Mouse (Mus musculus): ENCODE data around the gene Rock2. TPM values are rescaled to one million over a fixed set of nuclear protein-coding genes. Genes with fewer than 3 reads are reported as not detected.

The Rock2 gene
- polyA plus RNA-seq, 1 experiment from 2014 or later, result 23.2 TPM

DNA sequence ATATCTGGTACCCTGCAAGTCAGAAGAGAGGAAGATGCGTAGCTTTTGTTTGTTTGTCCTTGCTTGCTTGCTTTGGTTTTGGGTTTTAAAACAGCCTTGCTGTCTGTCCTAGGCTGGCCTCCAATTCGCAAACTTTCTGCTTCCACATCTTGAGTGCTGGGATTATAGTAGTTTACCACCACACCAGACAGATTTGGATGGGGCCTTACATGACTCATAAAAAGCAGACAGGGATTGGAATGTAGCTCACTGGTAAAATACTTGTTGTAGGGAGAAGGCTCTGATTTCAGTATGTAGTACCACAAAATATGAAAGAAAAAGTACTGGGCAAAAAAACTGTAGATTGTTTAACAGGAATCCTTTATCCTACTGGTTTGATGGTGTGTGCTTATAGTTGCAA lies 72.1 kb downstream of the Rock2 start:
- no peaks in the 10 kb centered on the region for H3K27me3 ChIP-seq (ENCODE audit: insufficient read depth, low read length)
- peaks cover 59% of the 10 kb centered on the region for H3K36me3 ChIP-seq (ENCODE audit: insufficient read depth)
- ATAC-seq (ENCODE audit: insufficient read depth) (no peak), DNase-seq (no peak)
- H3K9ac ChIP-seq, result no peak overlapping the region
- H3K4me1 ChIP-seq (ENCODE audit: insufficient read depth), result no peaks in the 10 kb centered on the region
- TF ChIP-seq CTCF (IDR thresholded peaks at IDR 0.05; ENCODE audit: low read depth), result no peak
- no peaks in the 10 kb centered on the region for H3K9me3 ChIP-seq (ENCODE audit: low read depth, low read length)
- H3K4me2 ChIP-seq, result no peak overlapping the region
- H3K27ac ChIP-seq (ENCODE audit: low read depth), result no peak overlapping the region
- WGBS, result 93% methylated on average over 2 of the region's 2 CpGs
- no peak overlapping the region for H3K4me3 ChIP-seq (ENCODE audit: low read depth, low read length)

DNA sequence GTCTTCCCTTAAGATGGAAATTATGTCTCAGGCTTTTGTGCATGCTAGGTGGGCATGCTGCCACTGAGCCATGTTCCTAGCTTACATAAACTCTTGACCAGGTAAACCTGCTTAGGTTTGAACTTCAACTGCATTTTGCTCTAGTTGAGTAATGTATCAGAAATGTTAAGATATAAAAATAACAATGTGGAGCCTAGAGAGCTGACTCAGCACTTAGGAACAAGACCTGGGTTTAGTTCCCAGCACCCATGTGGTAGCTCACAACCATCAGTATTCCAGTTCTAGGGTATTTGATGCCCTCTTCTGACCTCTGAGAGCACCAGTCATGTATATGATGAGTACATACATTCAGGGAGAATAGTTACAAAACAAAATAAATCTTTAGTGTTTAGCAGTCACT lies 82.4 kb downstream of the Rock2 start:
- peaks cover 87% of the 10 kb centered on the region for H3K36me3 ChIP-seq (ENCODE audit: insufficient read depth)
- H3K4me1 ChIP-seq (ENCODE audit: insufficient read depth), result no peaks in the 10 kb centered on the region
- no peak overlapping the region for H3K27ac ChIP-seq (ENCODE audit: low read depth)
- no peak overlapping the region for H3K9ac ChIP-seq
- no peak overlapping the region for H3K4me2 ChIP-seq
- no peaks in the 10 kb centered on the region for H3K9me3 ChIP-seq (ENCODE audit: low read depth, low read length)
- TF ChIP-seq CTCF (IDR thresholded peaks at IDR 0.05; ENCODE audit: low read depth), result no peak
- no peak overlapping the region for H3K4me3 ChIP-seq (ENCODE audit: low read depth, low read length)
- no peak for ATAC-seq (ENCODE audit: insufficient read depth)
- no peak for DNase-seq
- H3K27me3 ChIP-seq (ENCODE audit: insufficient read depth, low read length), result no peaks in the 10 kb centered on the region

DNA sequence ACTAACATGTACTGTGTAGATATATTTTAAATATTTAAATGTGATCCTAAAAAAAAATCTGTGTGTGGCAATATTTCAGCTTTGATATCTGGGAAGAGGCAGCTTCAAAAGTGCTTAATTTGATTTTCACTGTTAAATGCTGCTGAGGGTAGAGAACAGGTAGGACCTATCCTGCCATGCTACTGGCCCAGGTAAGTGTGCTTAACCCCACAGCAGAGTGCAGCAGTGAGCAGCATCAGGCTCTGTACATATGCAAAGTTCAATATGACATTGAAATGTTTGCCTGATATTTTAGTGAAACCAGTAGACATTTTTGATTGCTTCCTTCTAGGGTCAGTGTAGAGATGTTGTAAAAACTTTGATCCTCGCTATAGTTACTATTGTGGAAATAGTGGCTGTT lies 91.1 kb downstream of the Rock2 start:
- Histone ChIP-seq H3K4me1 (ENCODE audit: insufficient read depth) (no peaks in the 10 kb centered on the region), H3K27ac (ENCODE audit: low read depth) (no peak overlapping the region), H3K4me2 (no peak overlapping the region), H3K9me3 (ENCODE audit: low read depth, low read length) (no peaks in the 10 kb centered on the region), H3K9ac (no peak overlapping the region), H3K36me3 (ENCODE audit: insufficient read depth) (peaks cover 45% of the 10 kb centered on the region), H3K4me3 (ENCODE audit: low read depth, low read length) (no peak overlapping the region), H3K27me3 (ENCODE audit: insufficient read depth, low read length) (no peaks in the 10 kb centered on the region)
- 91% methylated on average over 1 of the region's 1 CpGs for WGBS
- no peak for DNase-seq
- ATAC-seq (ENCODE audit: insufficient read depth), result no peak
- TF ChIP-seq CTCF (IDR thresholded peaks at IDR 0.05; ENCODE audit: low read depth), result no peak

DNA sequence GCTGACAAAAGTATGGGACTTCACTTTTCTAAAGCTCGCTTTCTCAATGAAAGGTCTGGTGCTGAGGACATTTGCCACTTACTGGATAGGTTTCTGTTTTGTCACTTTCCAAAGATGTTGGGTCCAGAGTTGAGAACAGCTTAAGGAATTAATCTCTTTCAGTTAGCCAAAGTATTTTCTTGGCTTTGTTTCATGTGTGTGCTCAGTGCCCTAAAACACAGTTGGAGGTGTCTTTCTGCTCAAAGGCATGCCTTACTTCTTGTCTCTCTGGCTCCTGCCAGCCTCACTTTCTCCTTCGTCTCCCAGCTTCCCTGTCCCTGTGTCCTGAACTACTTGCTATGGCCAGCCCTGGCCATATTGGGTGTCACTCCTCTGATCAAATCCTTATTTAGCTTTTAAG lies 96.7 kb downstream of the Rock2 start:
- Histone ChIP-seq H3K27ac (ENCODE audit: low read depth) (no peak overlapping the region), H3K9ac (no peak overlapping the region), H3K36me3 (ENCODE audit: insufficient read depth) (peaks cover 19% of the 10 kb centered on the region), H3K9me3 (ENCODE audit: low read depth, low read length) (no peaks in the 10 kb centered on the region), H3K4me2 (no peak overlapping the region), H3K27me3 (ENCODE audit: insufficient read depth, low read length) (no peaks in the 10 kb centered on the region), H3K4me1 (ENCODE audit: insufficient read depth) (no peaks in the 10 kb centered on the region), H3K4me3 (ENCODE audit: low read depth, low read length) (no peak overlapping the region)
- DNase-seq, result no peak
- WGBS, result 88% methylated on average over 2 of the region's 2 CpGs
- TF ChIP-seq CTCF (IDR thresholded peaks at IDR 0.05; ENCODE audit: low read depth), result no peak
- ATAC-seq (ENCODE audit: insufficient read depth), result no peak

DNA sequence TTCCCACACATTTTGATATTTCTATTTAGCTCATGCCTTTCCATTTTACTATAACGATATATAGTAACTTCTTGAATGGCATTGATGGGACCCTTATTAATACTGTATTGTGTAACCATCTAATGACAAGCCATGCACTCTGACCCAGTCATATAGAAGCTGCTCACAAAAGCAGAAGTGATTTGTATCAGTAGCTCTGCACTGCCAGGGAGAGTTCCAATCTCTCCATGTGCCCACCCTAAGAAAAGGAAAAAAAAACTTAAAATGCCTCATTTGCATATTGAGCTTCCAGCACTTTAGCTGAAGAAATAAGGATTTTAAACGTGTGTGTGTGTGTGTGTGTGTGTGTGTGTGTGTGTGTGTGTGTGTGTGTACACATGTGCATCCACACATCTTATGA lies 97.7 kb downstream of the Rock2 start:
- Histone ChIP-seq H3K27ac (ENCODE audit: low read depth) (no peak overlapping the region), H3K4me1 (ENCODE audit: insufficient read depth) (no peaks in the 10 kb centered on the region), H3K36me3 (ENCODE audit: insufficient read depth) (peaks cover 15% of the 10 kb centered on the region; the same call in 1 of the 2 replicates), H3K4me3 (ENCODE audit: low read depth, low read length) (no peak overlapping the region), H3K4me2 (no peak overlapping the region), H3K9ac (no peak overlapping the region), H3K9me3 (ENCODE audit: low read depth, low read length) (no peaks in the 10 kb centered on the region), H3K27me3 (ENCODE audit: insufficient read depth, low read length) (no peaks in the 10 kb centered on the region)
- 77% methylated on average over 2 of the region's 2 CpGs for whole genome bisulfite sequencing
- TF ChIP-seq CTCF (IDR thresholded peaks at IDR 0.05; ENCODE audit: low read depth), result no peak
- DNase-seq (no peak), ATAC-seq (ENCODE audit: insufficient read depth) (no peak)

DNA sequence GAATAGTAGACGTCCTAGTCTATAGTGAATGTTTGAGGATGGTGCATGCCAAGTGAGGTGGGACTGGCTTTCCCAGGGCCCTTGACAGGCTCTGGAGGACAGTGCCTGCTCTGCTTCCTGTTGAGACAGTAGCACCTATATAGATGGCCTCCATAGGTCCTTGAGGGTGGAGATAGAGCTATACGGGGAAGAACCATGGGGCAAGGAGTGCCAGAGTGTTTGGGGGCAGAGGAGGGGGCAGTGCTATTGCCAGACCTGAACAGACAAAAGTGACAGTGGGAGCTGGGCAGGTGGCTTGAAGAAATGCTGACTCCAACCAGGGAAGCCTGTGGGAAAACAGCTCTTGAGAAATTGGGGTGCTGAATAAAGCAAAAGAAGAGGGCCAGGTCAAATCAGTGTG lies 99.6 kb downstream of the Rock2 start:
- Histone ChIP-seq H3K4me3 (ENCODE audit: low read depth, low read length) (no peak overlapping the region), H3K9me3 (ENCODE audit: low read depth, low read length) (no peaks in the 10 kb centered on the region), H3K27ac (ENCODE audit: low read depth) (no peak overlapping the region), H3K4me1 (ENCODE audit: insufficient read depth) (0 out of 2 replicates have a peak, but pooled peaks cover 6% of the 10 kb centered on the region), H3K27me3 (ENCODE audit: insufficient read depth, low read length) (peaks cover 9% of the 10 kb centered on the region), H3K4me2 (no peak overlapping the region), H3K9ac (no peak overlapping the region), H3K36me3 (ENCODE audit: insufficient read depth) (peaks cover 15% of the 10 kb centered on the region; the same call in 1 of the 2 replicates)
- no peak for ATAC-seq (ENCODE audit: insufficient read depth)
- no peak for TF ChIP-seq CTCF (IDR thresholded peaks at IDR 0.05; ENCODE audit: low read depth)
- no peak for DNase-seq
- 88% methylated on average over 2 of the region's 2 CpGs for WGBS

DNA sequence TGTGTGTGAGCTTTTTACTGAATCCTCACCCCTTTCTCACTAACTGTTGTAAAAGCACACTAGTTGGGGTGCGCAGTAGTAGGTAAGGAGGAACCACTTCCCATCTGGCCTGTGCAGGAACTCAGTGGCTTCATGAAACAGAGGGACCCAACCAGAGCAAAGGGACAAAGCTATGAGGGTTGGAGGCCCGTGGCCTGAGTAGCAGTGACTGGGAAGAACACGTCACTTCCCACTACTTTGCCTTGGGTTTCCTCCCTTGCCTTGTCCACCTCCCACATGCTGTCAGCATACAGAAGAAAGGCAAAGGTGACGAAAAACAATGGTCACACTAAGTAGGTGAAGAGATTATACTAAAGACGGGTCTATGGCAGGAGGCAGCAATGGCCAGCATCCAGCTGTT lies 101.6 kb downstream of the Rock2 start:
- H3K4me3 ChIP-seq (ENCODE audit: low read depth, low read length), result no peak overlapping the region
- H3K9me3 ChIP-seq (ENCODE audit: low read depth, low read length), result no peaks in the 10 kb centered on the region
- 0 out of 2 replicates have a peak, but pooled peaks cover 6% of the 10 kb centered on the region for H3K4me1 ChIP-seq (ENCODE audit: insufficient read depth)
- peaks cover 9% of the 10 kb centered on the region for H3K27me3 ChIP-seq (ENCODE audit: insufficient read depth, low read length)
- 82% methylated on average over 5 of the region's 5 CpGs for WGBS
- no peak overlapping the region for H3K27ac ChIP-seq (ENCODE audit: low read depth)
- no peak overlapping the region for H3K4me2 ChIP-seq
- no peak overlapping the region for H3K9ac ChIP-seq
- ATAC-seq (ENCODE audit: insufficient read depth) (no peak), DNase-seq (no peak)
- peaks cover 12% of the 10 kb centered on the region; the same call in 1 of the 2 replicates for H3K36me3 ChIP-seq (ENCODE audit: insufficient read depth)
- TF ChIP-seq CTCF (IDR thresholded peaks at IDR 0.05; ENCODE audit: low read depth), result no peak

Data from lung, embryonic 14.5 days (tissue).